Mouse (Mus musculus) heart, embryonic 14.5 days (tissue): Measurements from ENCODE around the gene Atf6b. TPM values are rescaled to one million over a fixed set of nuclear protein-coding genes. Genes with fewer than 3 reads are reported as not detected.

Source experiments
- ATAC-seq: fragments of 200-750 bp; cut with Nextera tagmentation; 2 replicates; pipeline ENCODE4 v1.8.0; 2017; ENCODE audit warnings: low read depth, moderate TSS enrichment; ENCODE audit not compliant: insufficient number of reproducible peaks, insufficient read depth, low FRiP score
- H3K27ac ChIP-seq, 2 experiments: fragments of 200-500 bp in 1 of 2; fragments of 300-500 bp in 1 of 2; sonication (generic) in 1 of 2; replicated peaks in 1 of 2; 2 replicates each; pipeline ENCODE4 v1.5.1; 2012 to 2014; ENCODE audit warnings: low read depth in 2 of 2, low read length in 2 of 2, control low read depth in 1 of 2, mild to moderate bottlenecking in 1 of 2, mixed read lengths in 1 of 2; ENCODE audit not compliant: control insufficient read depth in 1 of 2, insufficient read depth in 1 of 2
- H3K27me3 ChIP-seq: fragments of 300-500 bp; sonication (generic); 2 replicates; pipeline ENCODE4 v1.6.1; 2014; ENCODE audit warnings: mild to moderate bottlenecking, low read length, control low read depth; ENCODE audit not compliant: control insufficient read depth, insufficient read depth
- H3K36me3 ChIP-seq: fragments of 300-500 bp; sonication (generic); 2 replicates; pipeline ENCODE4 v1.6.1; 2014; ENCODE audit warnings: mild to moderate bottlenecking, control low read depth, low read length, mixed read lengths; ENCODE audit not compliant: control insufficient read depth, insufficient read depth
- H3K4me1 ChIP-seq, 2 experiments: fragments of 200-500 bp in 1 of 2; fragments of 300-500 bp in 1 of 2; sonication (generic) in 1 of 2; 2 replicates each; pipeline ENCODE4 v1.6.1; 2012 to 2014; ENCODE audit warnings: low read length in 2 of 2, control low read depth in 1 of 2, mixed read lengths in 1 of 2; ENCODE audit not compliant: control insufficient read depth in 2 of 2, insufficient read depth in 2 of 2
- H3K4me2 ChIP-seq: fragments of 300-500 bp; sonication (generic); 2 replicates; pipeline ENCODE4 v1.6.1; 2014; ENCODE audit warnings: mild to moderate bottlenecking, low read length
- H3K4me3 ChIP-seq, 2 experiments: fragments of 200-500 bp in 1 of 2; fragments of 300-500 bp in 1 of 2; sonication (generic) in 1 of 2; 2 replicates each; pipeline ENCODE4 v1.5.1; 2012 to 2014; ENCODE audit warnings: low read length in 2 of 2, mild to moderate bottlenecking in 2 of 2, control low read depth in 1 of 2, low read depth in 1 of 2, moderate library complexity in 1 of 2; ENCODE audit not compliant: control insufficient read depth in 1 of 2, insufficient read depth in 1 of 2
- H3K9ac ChIP-seq: fragments of 300-500 bp; sonication (generic); 2 replicates; pipeline ENCODE4 v1.6.1; 2014; ENCODE audit warnings: mild to moderate bottlenecking, low read length
- H3K9me3 ChIP-seq: fragments of 300-500 bp; sonication (generic); 2 replicates; pipeline ENCODE4 v1.6.1; 2016; ENCODE audit warnings: low read length, control low read depth; ENCODE audit not compliant: control insufficient read depth
- WGBS: fragments of 180-500 bp; shearing (Covaris S2); extraction: QIAGEN DNeasy Blood & Tissue Kit; methylation state at CpG from one replicate; pipeline ENCODE4 v1.1.7; 2014; 5-methylcytosine and 5-hydroxymethylcytosine counted together
- polyA plus RNA-seq: library from polyadenylated mRNA; unstranded; fragments of >200 nt; fragmentation: Nextera tagmentation; extraction: Ambion mirVana; gene quantifications from 2 replicates; pipeline ENCODE4 v1.2.1, GENCODE M21; 2014

The Atf6b gene
- polyA plus RNA-seq, 1 experiment from 2014 or later, result 34.3 TPM

- H3K9me3 ChIP-seq, result no peaks in the 10 kb centered on the region
- peak overlapping the region; percentile 94 for H3K4me2 ChIP-seq
- WGBS, result 17% methylated on average over 24 of the region's 24 CpGs
- H3K9ac ChIP-seq, result peak overlapping the region; percentile 95
- no peak for ATAC-seq
- peaks cover 23% of the 10 kb centered on the region for H3K36me3 ChIP-seq
- H3K4me1 ChIP-seq, result peaks cover 15 to 44% of the 10 kb centered on the region in 2 experiments
- H3K4me3 ChIP-seq, result peak overlapping the region; percentile 82 to 90
- H3K27me3 ChIP-seq, result no peaks in the 10 kb centered on the region
- H3K27ac ChIP-seq, result peak overlapping the region; percentile 84 to 87
These were observed 42.3 kb upstream of the Atf6b start for GRCm38 (mm10) chr17:34604511-34605237.

- peak; percentile 41 for ATAC-seq
- Histone ChIP-seq H3K4me1 (peaks cover 15 to 45% of the 10 kb centered on the region in 2 experiments), H3K36me3 (peaks cover 21% of the 10 kb centered on the region)
These were observed 41.3 kb upstream of the Atf6b start for GRCm38 (mm10) chr17:34605609-34606008.

GRCm38 (mm10) chr17:34606186-34607039, 40.5 kb upstream of the Atf6b start:
- Histone ChIP-seq H3K9ac (peak overlapping the region; percentile 95), H3K36me3 (peaks cover 21% of the 10 kb centered on the region), H3K27me3 (no peaks in the 10 kb centered on the region), H3K27ac (peak overlapping the region; percentile 49 to 87), H3K4me2 (peak overlapping the region; percentile 94), H3K4me1 (peaks cover 15 to 45% of the 10 kb centered on the region in 2 experiments), H3K9me3 (no peaks in the 10 kb centered on the region), H3K4me3 (peak overlapping the region; percentile 82 to 90)
- WGBS, result 16% methylated on average over 32 of the region's 32 CpGs
- ATAC-seq, result no peak

More at GRCm38 (mm10) chr17:34605609-34606008, 41.3 kb upstream of the Atf6b start:
- WGBS, result 0% methylated on average over 24 of the region's 30 CpGs
- H3K27ac ChIP-seq, result peak overlapping the region; percentile 84 to 87
- H3K4me3 ChIP-seq, result peak overlapping the region; percentile 82 to 90
- H3K9ac ChIP-seq, result peak overlapping the region; percentile 95
- peak overlapping the region; percentile 94 for H3K4me2 ChIP-seq
- no peaks in the 10 kb centered on the region for H3K9me3 ChIP-seq
- no peaks in the 10 kb centered on the region for H3K27me3 ChIP-seq

GRCm38 (mm10) chr17:34607997-34608396, 38.9 kb upstream of the Atf6b start:
- Histone ChIP-seq H3K9me3 (no peaks in the 10 kb centered on the region), H3K4me1 (peaks cover 15 to 39% of the 10 kb centered on the region in 2 experiments), H3K27me3 (no peaks in the 10 kb centered on the region), H3K4me3 (no peak overlapping the region), H3K36me3 (peaks cover 31% of the 10 kb centered on the region), H3K9ac (no peak overlapping the region), H3K27ac (no peak overlapping the region), H3K4me2 (no peak overlapping the region)
- ATAC-seq, result no peak
- 77% methylated on average over 7 of the region's 7 CpGs for WGBS

- 93% methylated on average over 8 of the region's 8 CpGs for WGBS
- Histone ChIP-seq H3K27ac (no peak overlapping the region), H3K27me3 (no peaks in the 10 kb centered on the region), H3K9me3 (no peaks in the 10 kb centered on the region), H3K4me1 (peaks cover 7 to 29% of the 10 kb centered on the region in 2 experiments), H3K36me3 (peaks cover 49% of the 10 kb centered on the region), H3K9ac (no peak overlapping the region), H3K4me3 (no peak overlapping the region), H3K4me2 (no peak overlapping the region)
- ATAC-seq, result no peak
These were observed 35.9 kb upstream of the Atf6b start for GRCm38 (mm10) chr17:34611050-34611449.

- WGBS, result 88% methylated on average over 11 of the region's 11 CpGs
- H3K4me2 ChIP-seq, result no peak overlapping the region
- H3K9ac ChIP-seq, result no peak overlapping the region
- no peaks in the 10 kb centered on the region for H3K9me3 ChIP-seq
- H3K27ac ChIP-seq, result no peak overlapping the region
- H3K4me3 ChIP-seq, result no peak overlapping the region
- H3K27me3 ChIP-seq, result no peaks in the 10 kb centered on the region
- ATAC-seq, result no peak
- H3K4me1 ChIP-seq, result peaks cover 0 to 13% of the 10 kb centered on the region in 2 experiments; a peak in 3 of 4 replicates
- peaks cover 63% of the 10 kb centered on the region for H3K36me3 ChIP-seq
These were observed 33.8 kb upstream of the Atf6b start for GRCm38 (mm10) chr17:34613054-34613645.

GRCm38 (mm10) chr17:34613830-34614229, 33.1 kb upstream of the Atf6b start:
- peaks cover 0 to 6% of the 10 kb centered on the region in 2 experiments; a peak in 3 of 4 replicates for H3K4me1 ChIP-seq
- no peaks in the 10 kb centered on the region for H3K27me3 ChIP-seq
- H3K4me3 ChIP-seq, result no peak overlapping the region
- H3K4me2 ChIP-seq, result no peak overlapping the region
- WGBS, result 85% methylated on average over 10 of the region's 10 CpGs
- H3K9ac ChIP-seq, result no peak overlapping the region
- no peak overlapping the region for H3K27ac ChIP-seq
- no peak for ATAC-seq
- H3K9me3 ChIP-seq, result no peaks in the 10 kb centered on the region
- H3K36me3 ChIP-seq, result peaks cover 63% of the 10 kb centered on the region
